Mouse (Mus musculus) granulocyte monocyte progenitor cell, adult 5-6 weeks (primary cell): ENCODE data around the gene AC141477.1. TPM values are rescaled to one million over a fixed set of nuclear protein-coding genes. Genes with fewer than 3 reads are reported as not detected.
A peak's percentile ranks its signal among the peaks of the same experiment; 100 is the strongest.

Experiments used
- ATAC-seq: replicated peaks from 2 replicates; pipeline ENCODE4 v1.8.0; 2016; ENCODE audit warnings: mild to moderate bottlenecking, moderate TSS enrichment, inconsistent platforms; ENCODE audit not compliant: poor library complexity, severe bottlenecking
- total RNA-seq, 2 experiments: library from RNA; stranded (forward) in 1 of 2; stranded (reverse) in 1 of 2; fragments of 200-712, 200-1000 nt in 1 of 2; fragments of >200 nt in 1 of 2; fragmentation: Nextera tagmentation in 1 of 2; gene quantifications; 2 replicates each; pipeline ENCODE4 v1.2.3; 2014 to 2017

Gene AC141477.1
- total RNA-seq, 2 experiments from 2014 or later = 10.5 to 12.7 TPM

GRCm38 (mm10) chr10:76425674-76426073, 14.6 kb downstream of the AC141477.1 start:
- peak; percentile 55 for ATAC-seq

- no peak for ATAC-seq
Measured at GRCm38 (mm10) chr10:76416811-76417210, 23.4 kb downstream of the AC141477.1 start.

DNA sequence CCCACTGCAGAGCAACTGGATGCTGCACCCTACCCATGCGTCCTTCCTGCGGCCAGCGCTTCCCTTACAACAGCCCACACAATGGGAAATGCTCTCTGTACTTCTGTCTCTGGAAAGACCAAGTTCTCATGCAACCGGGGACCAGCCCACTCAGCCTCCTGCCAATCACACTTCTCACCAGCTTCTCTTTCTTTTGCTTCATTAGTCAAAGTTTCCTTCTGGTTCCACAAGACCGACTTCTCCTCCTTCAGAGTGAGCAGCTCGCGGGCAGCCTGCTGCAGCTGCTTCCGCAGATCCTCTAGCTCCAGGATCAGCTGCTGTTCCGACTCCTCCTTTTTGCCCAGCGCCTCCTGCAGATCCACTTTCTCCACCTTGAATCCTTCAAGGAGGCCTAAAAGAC, 31.7 kb downstream of the AC141477.1 start:
- ATAC-seq = no peak

DNA sequence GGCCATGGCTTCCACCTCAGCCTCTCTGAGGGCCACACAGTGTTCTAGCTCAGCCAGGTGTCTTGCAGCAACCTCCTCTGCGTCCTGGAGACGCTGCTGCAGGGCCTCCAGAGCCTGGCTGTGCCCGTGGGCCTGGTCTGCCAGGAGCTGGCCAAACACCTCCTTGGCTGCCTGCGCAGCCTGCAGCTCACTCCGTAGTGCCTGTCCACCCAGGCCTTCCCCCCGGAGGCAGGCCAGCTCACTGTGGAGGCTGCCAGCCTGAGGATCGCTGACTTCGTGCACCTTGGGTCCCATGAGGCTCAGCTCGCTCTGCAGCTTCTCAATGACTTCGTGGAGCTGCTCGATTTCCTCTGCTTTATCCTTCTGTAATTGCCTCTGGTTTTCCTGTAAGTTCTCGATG, 47.6 kb downstream of the AC141477.1 start:
- no peak for ATAC-seq

DNA sequence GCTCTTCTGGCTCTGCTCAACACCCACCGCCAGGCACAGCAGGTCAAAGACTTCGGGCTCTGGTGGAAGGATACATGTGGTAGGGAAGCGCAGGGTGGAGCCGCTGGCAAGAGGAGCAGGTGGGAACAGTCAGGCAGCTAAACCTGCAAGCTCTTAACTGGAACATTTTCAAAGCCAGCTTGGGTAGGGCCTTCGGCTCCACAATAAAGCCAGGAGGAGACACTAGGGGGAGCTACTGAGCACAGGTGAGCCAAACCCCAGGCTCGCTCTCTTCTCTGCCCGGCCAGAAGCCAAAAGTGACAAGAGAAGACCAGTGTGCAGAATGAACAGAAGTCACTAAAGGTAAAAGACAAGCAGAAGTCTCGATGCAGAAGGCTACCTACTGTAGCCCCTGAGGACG, 48.5 kb downstream of the AC141477.1 start:
- peak; percentile 30; the same call in 1 of the 2 replicates for ATAC-seq

GRCm38 (mm10) chr10:76391166-76391565, 49.1 kb downstream of the AC141477.1 start:
- no peak for ATAC-seq

Other genes with a start within 250 kb of the AC141477.1 start
- 3.5 TPM in 1 of 2 replicates, not detected in the other for gene Prmt2, start 202.6 kb downstream of the AC141477.1 start, total RNA-seq (2014; fragmentation: Nextera tagmentation)
- gene Prmt2, start 202.6 kb downstream of the AC141477.1 start, total RNA-seq (2017) = 0.41 and 1.5 TPM in 2 replicates
- not detected in 2 replicates for gene S100b, start 186.6 kb downstream of the AC141477.1 start, total RNA-seq (2014; fragmentation: Nextera tagmentation)
- gene S100b, start 186.6 kb downstream of the AC141477.1 start, total RNA-seq (2017) = not detected in 2 replicates
- 4.4 and 6.6 TPM in 2 replicates for gene Dip2a, start 95.2 kb downstream of the AC141477.1 start, total RNA-seq (2014; fragmentation: Nextera tagmentation)
- gene Dip2a, start 95.2 kb downstream of the AC141477.1 start, total RNA-seq (2017) = 1.2 and 2.3 TPM in 2 replicates
- gene Pcnt, start 2.3 kb upstream of the AC141477.1 start, total RNA-seq (2014; fragmentation: Nextera tagmentation) = 39.5 and 41.9 TPM in 2 replicates
- gene Pcnt, start 2.3 kb upstream of the AC141477.1 start, total RNA-seq (2017) = 53.6 and 55.6 TPM in 2 replicates
- not detected in 2 replicates for gene 2610028H24Rik, start 8.6 kb upstream of the AC141477.1 start, total RNA-seq (2014; fragmentation: Nextera tagmentation)
- gene 2610028H24Rik, start 8.6 kb upstream of the AC141477.1 start, total RNA-seq (2017) = not detected in 2 replicates
- gene Mcm3ap, start 28.5 kb upstream of the AC141477.1 start, total RNA-seq (2014; fragmentation: Nextera tagmentation) = 63.4 and 84.6 TPM in 2 replicates
- gene Mcm3ap, start 28.5 kb upstream of the AC141477.1 start, total RNA-seq (2017) = 50.6 and 60.1 TPM in 2 replicates
- gene Ybey, start 28.7 kb upstream of the AC141477.1 start, total RNA-seq (2014; fragmentation: Nextera tagmentation) = 3.1 and 3.6 TPM in 2 replicates
- 4.3 and 6.5 TPM in 2 replicates for gene Ybey, start 28.7 kb upstream of the AC141477.1 start, total RNA-seq (2017)
- gene Lss, start 91.1 kb upstream of the AC141477.1 start, total RNA-seq (2014; fragmentation: Nextera tagmentation) = 1.8 and 13.6 TPM in 2 replicates
- gene Lss, start 91.1 kb upstream of the AC141477.1 start, total RNA-seq (2017) = 4.9 and 5.7 TPM in 2 replicates
- gene Spatc1l, start 121.8 kb upstream of the AC141477.1 start, total RNA-seq (2014; fragmentation: Nextera tagmentation) = not detected in 2 replicates
- not detected in 2 replicates for gene Spatc1l, start 121.8 kb upstream of the AC141477.1 start, total RNA-seq (2017)
- not detected in 2 replicates for gene Ftcd, start 135.2 kb upstream of the AC141477.1 start, total RNA-seq (2014; fragmentation: Nextera tagmentation)
- not detected in 2 replicates for gene Ftcd, start 135.2 kb upstream of the AC141477.1 start, total RNA-seq (2017)
- not detected in 2 replicates for gene Col6a2, start 183.2 kb upstream of the AC141477.1 start, total RNA-seq (2014; fragmentation: Nextera tagmentation)
- gene Col6a2, start 183.2 kb upstream of the AC141477.1 start, total RNA-seq (2017) = 0.13 TPM in 1 of 2 replicates, not detected in the other